Mouse (Mus musculus) telencephalon, adult 2 months (tissue): ENCODE data around the gene Luzp4.
"Not testable (repeated sequence)": the region's sequence is repeated elsewhere in the genome, so short reads cannot be mapped to it uniquely, and the experiment has no call there.

Source experiments
- DNase-seq: peaks from one replicate; pipeline ENCODE4 v3.0.0-alpha.2; 2011; ENCODE audit warnings: low read depth, low spot score

Gene Luzp4

DNA sequence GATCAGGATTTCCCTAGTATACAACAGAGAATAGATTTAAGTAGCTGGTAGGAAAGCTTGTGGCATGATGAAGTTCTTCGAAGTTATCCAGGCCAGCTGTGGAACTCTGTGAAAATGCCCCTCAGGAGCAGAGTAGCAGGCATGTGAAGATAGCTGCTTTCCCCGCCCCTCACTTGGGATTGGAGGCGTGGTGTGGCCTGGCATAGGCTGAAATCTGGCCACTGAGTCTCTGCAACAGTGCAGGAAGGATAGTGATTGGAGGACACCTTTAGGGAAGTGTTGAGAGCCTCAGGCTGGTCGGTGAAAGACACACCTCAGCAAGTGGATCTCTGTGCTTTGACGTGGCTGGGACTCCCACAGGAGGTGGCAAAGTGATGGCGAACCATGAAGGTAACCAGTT lies at the start of gene Luzp4:
Luzp4 (plus strand) TSS at position 301 of the 400 bp plus-strand sequence.
- DNase-seq = not testable (repeated sequence)

DNA sequence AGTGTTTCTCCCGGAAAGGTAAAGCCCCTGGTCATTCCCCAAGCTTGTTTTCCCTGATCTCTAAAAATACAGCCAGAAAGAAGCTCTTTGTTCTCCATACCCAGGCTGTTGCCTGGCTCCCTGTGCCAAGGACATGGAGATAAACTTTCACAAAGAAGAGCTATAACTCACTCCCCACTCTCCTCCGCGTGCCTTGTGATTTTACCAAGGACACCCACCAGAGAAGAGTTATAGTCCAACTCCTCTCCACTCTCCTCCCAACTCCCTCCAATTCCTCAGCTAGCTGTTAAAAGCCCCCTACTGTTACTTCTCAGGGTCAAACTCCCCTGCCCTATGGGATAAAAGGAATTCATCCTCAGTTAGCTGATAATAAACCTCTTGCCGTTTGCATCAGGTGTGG lies 15.6 kb upstream of the Luzp4 start:
- DNase-seq = not testable (repeated sequence)
